Comparison of ENCODE assay signal across 52 mouse cellular contexts in the genomic region with DNA sequence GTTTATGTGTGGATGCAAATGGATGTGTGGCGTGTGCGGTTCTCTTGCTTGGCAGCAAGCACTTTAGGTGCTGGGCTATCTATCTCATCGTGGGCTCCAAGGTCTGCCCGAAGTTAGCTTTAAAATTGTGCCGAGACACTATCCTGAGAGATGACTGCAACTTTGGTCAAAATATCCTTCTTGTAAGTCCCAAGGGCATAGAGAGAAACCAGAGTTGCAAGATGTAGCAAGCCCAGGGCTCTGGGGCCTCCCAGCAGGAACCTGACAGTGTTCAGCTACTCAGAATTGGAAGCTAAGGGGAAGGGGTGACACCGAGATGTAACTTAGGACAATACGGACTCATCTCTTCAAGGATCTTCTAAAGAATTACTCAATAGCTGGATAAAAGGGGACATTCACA. TPM values are rescaled to one million over a fixed set of nuclear protein-coding genes. Genes with fewer than 3 reads are reported as not detected.
"Had no signal": no experiment of that assay in that cellular context is flagged by ENCODE, and none has a peak within 500 bp of the region (broad histone marks: within the 10 kb centered on the region; RNA-seq: fewer than 3 reads in every experiment).

No protein-coding gene starts in this region.

- ATAC-seq: hindbrain, embryonic 16.5 days; hindbrain, postnatal 0 days; inflammation-experienced regulatory T-cells, adult 6 months; intestine, embryonic 15.5 days; intestine, embryonic 16.5 days; intestine, postnatal 0 days had no signal

- H3K27me3 ChIP-seq: hindbrain, embryonic 15.5 days; intestine, embryonic 15.5 days had no signal

- H3K4me2 ChIP-seq: heart, embryonic 11.5 days; heart, embryonic 12.5 days; heart, embryonic 13.5 days; heart, embryonic 15.5 days; hindbrain, embryonic 12.5 days; hindbrain, embryonic 13.5 days; hindbrain, embryonic 14.5 days; hindbrain, embryonic 15.5 days; intestine, embryonic 15.5 days; kidney, embryonic 15.5 days had no signal

- H3K9ac ChIP-seq: heart, embryonic 12.5 days; heart, embryonic 13.5 days; heart, embryonic 15.5 days; hindbrain, embryonic 12.5 days; hindbrain, embryonic 13.5 days; hindbrain, embryonic 14.5 days; hindbrain, embryonic 15.5 days; intestine, embryonic 15.5 days; kidney, embryonic 15.5 days had no signal

- DNase-seq: heart, postnatal 10 days; heart, postnatal 14 days; heart, postnatal 36 days; heart, postnatal 4 days; kidney, adult 11 months; kidney, adult 18-20 months; kidney, adult 2 months; kidney, adult 8-10 months; kidney, adult 9 months; kidney, postnatal 10 days; kidney, postnatal 14 days; kidney, postnatal 25 days; kidney, postnatal 36 days; kidney, postnatal 4 days; layer of hippocampus, adult 9-11 months; layer of hippocampus, postnatal 36 days had no signal

- H3K4me3 ChIP-seq: heart, embryonic 10.5 days; heart, embryonic 12.5 days; heart, embryonic 13.5 days; heart, embryonic 15.5 days; hindbrain, embryonic 10.5 days; hindbrain, embryonic 12.5 days; hindbrain, embryonic 13.5 days; hindbrain, embryonic 15.5 days; intestine, embryonic 15.5 days; kidney, embryonic 15.5 days; layer of hippocampus, adult 2 months; left cerebral cortex, adult 2 months had no signal

- H3K4me1 ChIP-seq: hindbrain, embryonic 15.5 days had no signal

- H3K9me3 ChIP-seq: heart, embryonic 10.5 days; heart, embryonic 12.5 days; heart, embryonic 13.5 days; heart, embryonic 15.5 days; hindbrain, embryonic 10.5 days; hindbrain, embryonic 12.5 days; hindbrain, embryonic 13.5 days; hindbrain, embryonic 15.5 days; intestine, embryonic 15.5 days; kidney, embryonic 15.5 days had no signal

- H3K27ac ChIP-seq: heart, embryonic 10.5 days; heart, embryonic 13.5 days; heart, embryonic 15.5 days; hindbrain, embryonic 10.5 days; hindbrain, embryonic 12.5 days; hindbrain, embryonic 13.5 days; hindbrain, embryonic 14.5 days; hindbrain, embryonic 15.5 days; hindbrain, postnatal 0 days; intestine, embryonic 15.5 days; kidney, embryonic 15.5 days; kidney, postnatal 0 days; layer of hippocampus, adult 2 months; left cerebral cortex, adult 2 months had no signal

RNA-seq across cellular contexts. Expression of a gene that starts 9.2 kb away (rescaled TPM):
- total RNA-seq: heart, postnatal 10 days; heart, postnatal 14 days; heart, postnatal 25 days; heart, postnatal 36 days; heart, postnatal 4 days; hematopoietic stem cell, adult 5-6 weeks; hindbrain, postnatal 0 days; layer of hippocampus, adult 18-20 months; layer of hippocampus, adult 2 months; layer of hippocampus, adult 8-10 months; layer of hippocampus, postnatal 10 days; layer of hippocampus, postnatal 14 days; layer of hippocampus, postnatal 25 days; layer of hippocampus, postnatal 36 days; left cerebral cortex, adult 18-20 months; left cerebral cortex, adult 2 months; left cerebral cortex, adult 8-10 months had no signal
- polyA plus RNA-seq: heart, embryonic 10.5 days; heart, embryonic 11.5 days; heart, embryonic 12.5 days; heart, embryonic 13.5 days; heart, embryonic 14.5 days; heart, embryonic 15.5 days; heart, embryonic 16.5 days; heart, postnatal 0 days; hindbrain, embryonic 10.5 days; hindbrain, embryonic 11.5 days; hindbrain, embryonic 12.5 days; hindbrain, embryonic 13.5 days; hindbrain, embryonic 14.5 days; hindbrain, embryonic 15.5 days; hindbrain, embryonic 16.5 days; hindbrain, postnatal 0 days; inflammation-experienced regulatory T-cells, adult 6 months; intestine, embryonic 14.5 days; intestine, embryonic 15.5 days; intestine, embryonic 16.5 days; intestine, postnatal 0 days; kidney, adult 2 months; kidney, embryonic 15.5 days; kidney, embryonic 16.5 days; kidney, postnatal 0 days; large intestine, adult 2 months had no signal

RNA-seq across cellular contexts. Expression of a gene that starts 46.8 kb away (rescaled TPM):
- total RNA-seq: heart, postnatal 10 days; heart, postnatal 14 days; heart, postnatal 25 days; heart, postnatal 36 days; heart, postnatal 4 days; hematopoietic stem cell, adult 5-6 weeks; hindbrain, postnatal 0 days; layer of hippocampus, adult 18-20 months; layer of hippocampus, adult 2 months; layer of hippocampus, adult 8-10 months; layer of hippocampus, postnatal 10 days; layer of hippocampus, postnatal 14 days; layer of hippocampus, postnatal 25 days; layer of hippocampus, postnatal 36 days; left cerebral cortex, adult 18-20 months; left cerebral cortex, adult 2 months; left cerebral cortex, adult 8-10 months had no signal
- polyA plus RNA-seq: heart, embryonic 10.5 days; heart, embryonic 11.5 days; heart, embryonic 12.5 days; heart, embryonic 13.5 days; heart, embryonic 14.5 days; heart, embryonic 15.5 days; heart, embryonic 16.5 days; heart, postnatal 0 days; hindbrain, embryonic 10.5 days; hindbrain, embryonic 11.5 days; hindbrain, embryonic 12.5 days; hindbrain, embryonic 13.5 days; hindbrain, embryonic 14.5 days; hindbrain, embryonic 15.5 days; hindbrain, embryonic 16.5 days; hindbrain, postnatal 0 days; inflammation-experienced regulatory T-cells, adult 6 months; intestine, embryonic 14.5 days; intestine, embryonic 15.5 days; intestine, embryonic 16.5 days; intestine, postnatal 0 days; kidney, adult 2 months; kidney, embryonic 15.5 days; kidney, embryonic 16.5 days; kidney, postnatal 0 days; large intestine, adult 2 months had no signal
